Mouse (Mus musculus) embryonic facial prominence, embryonic 10.5 days (tissue): ENCODE measurements around the gene Polr3a. TPM values are rescaled to one million over a fixed set of nuclear protein-coding genes. Genes with fewer than 3 reads are reported as not detected.
"Not testable (repeated sequence)": the region's sequence is repeated elsewhere in the genome, so short reads cannot be mapped to it uniquely, and the experiment has no call there.

Source experiments
- DNase-seq: peaks from one replicate; pipeline ENCODE4 v3.0.0-alpha.2; 2017; ENCODE audit warnings: low spot score
- H3K27ac ChIP-seq: fragments of 300-500 bp; sonication (generic); replicated peaks from 2 replicates; pipeline ENCODE4 v1.5.1; 2016; ENCODE audit warnings: mild to moderate bottlenecking
- H3K27me3 ChIP-seq: fragments of 300-500 bp; sonication (generic); replicated peaks from 2 replicates; pipeline ENCODE4 v1.6.1; 2016; ENCODE audit warnings: low read depth, mild to moderate bottlenecking; ENCODE audit not compliant: poor library complexity, severe bottlenecking
- H3K36me3 ChIP-seq: fragments of 300-500 bp; sonication (generic); replicated peaks from 2 replicates; pipeline ENCODE4 v1.6.1; 2016; ENCODE audit warnings: mild to moderate bottlenecking, moderate library complexity
- H3K4me1 ChIP-seq: fragments of 300-500 bp; sonication (generic); 2 replicates; pipeline ENCODE4 v1.6.1; 2016
- H3K4me3 ChIP-seq: fragments of 300-500 bp; sonication (generic); 2 replicates; pipeline ENCODE4 v1.5.1; 2016; ENCODE audit warnings: mild to moderate bottlenecking, moderate library complexity
- H3K9me3 ChIP-seq: fragments of 300-500 bp; sonication (generic); 2 replicates; pipeline ENCODE4 v1.6.1; 2016; ENCODE audit warnings: mild to moderate bottlenecking
- WGBS: fragments of 180-500 bp; shearing (Covaris S2); methylation state at CpG from one replicate; pipeline ENCODE4 v1.1.7; 2016; 5-methylcytosine and 5-hydroxymethylcytosine counted together
- polyA plus RNA-seq: library from polyadenylated mRNA; unstranded; fragments of >200 nt; fragmentation: Nextera tagmentation; extraction: Ambion mirVana; gene quantifications from 2 replicates; pipeline ENCODE4 v1.2.1, GENCODE M21; 2016

Gene Polr3a
- polyA plus RNA-seq, 1 experiment from 2014 or later, result 20.4 TPM

DNA sequence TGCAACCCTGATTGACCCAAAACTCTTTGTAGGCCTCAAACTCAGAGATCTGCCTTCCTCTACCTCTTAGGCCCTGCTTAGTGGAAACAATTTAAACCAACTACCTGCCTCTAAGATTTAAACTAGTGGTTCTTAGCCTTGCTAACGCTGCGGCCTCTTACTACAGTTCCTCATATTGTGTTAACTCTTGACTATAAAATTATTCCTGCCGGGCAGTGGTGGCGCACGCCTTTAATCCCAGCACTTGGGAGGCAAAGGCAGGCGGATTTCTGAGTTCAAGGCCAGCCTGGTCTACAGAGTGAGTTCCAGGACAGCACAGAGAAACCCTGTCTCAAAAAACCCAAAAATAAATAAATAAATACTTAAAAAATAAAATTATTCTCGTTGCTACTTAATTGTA lies 2.9 kb upstream of the Polr3a start:
- not testable (repeated sequence) for H3K4me3 ChIP-seq, DNase-seq, H3K9me3 ChIP-seq, H3K27me3 ChIP-seq, H3K27ac ChIP-seq
- H3K4me1 ChIP-seq, result peaks cover 46% of the 10 kb centered on the region
- H3K36me3 ChIP-seq, result peaks cover 32% of the 10 kb centered on the region
- WGBS, result 93% methylated on average over 7 of the region's 7 CpGs

DNA sequence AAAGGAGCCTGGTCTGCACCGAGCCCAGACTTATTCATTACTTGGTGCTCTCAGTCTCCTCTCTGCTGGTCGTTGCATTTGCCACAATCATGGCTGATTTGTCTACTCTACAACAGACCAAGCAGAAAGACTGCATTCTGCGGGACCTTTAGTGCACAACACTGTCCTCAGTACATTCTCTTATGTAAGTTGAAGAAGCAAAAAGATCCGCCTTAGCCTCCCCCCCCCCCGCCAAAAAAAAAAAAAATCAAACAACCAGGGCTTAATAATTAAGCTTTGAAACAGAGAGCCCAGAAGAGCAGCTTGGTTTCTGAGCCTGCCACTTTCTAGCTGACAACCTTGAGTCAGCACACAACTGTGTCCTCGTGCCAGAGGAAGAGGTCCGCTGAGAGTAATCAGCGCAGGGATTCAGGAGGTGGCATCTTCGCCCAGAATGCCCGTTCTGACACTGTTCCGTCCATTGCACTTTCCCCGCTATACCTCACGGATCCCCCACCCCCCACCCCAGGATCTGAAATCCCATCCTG lies 554 bp downstream of the Polr3a start:
- H3K36me3 ChIP-seq, result peaks cover 32% of the 10 kb centered on the region
- no peak for DNase-seq
- H3K27me3 ChIP-seq, result no peaks in the 10 kb centered on the region
- WGBS, result 9% methylated on average over 13 of the region's 13 CpGs
- peaks cover 12% of the 10 kb centered on the region for H3K4me1 ChIP-seq
- H3K27ac ChIP-seq, result peak overlapping the region; percentile 86
- H3K9me3 ChIP-seq, result no peaks in the 10 kb centered on the region
- peak overlapping the region; percentile 89 for H3K4me3 ChIP-seq

DNA sequence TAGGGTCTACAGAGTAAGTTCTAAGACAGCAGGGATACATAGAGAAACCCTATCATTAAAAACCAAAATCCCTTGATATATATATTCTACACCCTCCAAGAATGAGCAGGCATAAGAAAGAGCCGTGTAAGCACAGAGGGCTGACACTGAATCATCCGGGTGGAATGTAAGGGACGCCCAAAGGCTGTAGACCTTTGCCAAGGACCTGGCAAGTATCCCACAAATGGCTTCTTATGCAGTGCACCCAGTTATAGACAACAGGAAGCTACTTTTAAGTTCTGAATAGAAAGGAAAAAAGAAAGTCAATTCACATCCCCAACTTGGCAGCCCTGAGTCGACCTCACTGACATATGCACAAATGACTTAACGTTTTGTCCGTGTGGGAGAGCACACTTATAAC lies 18.1 kb downstream of the Polr3a start:
- no peaks in the 10 kb centered on the region for H3K27me3 ChIP-seq
- H3K9me3 ChIP-seq, result no peaks in the 10 kb centered on the region
- no peak overlapping the region for H3K27ac ChIP-seq
- H3K4me1 ChIP-seq, result no peaks in the 10 kb centered on the region
- peaks cover 100% of the 10 kb centered on the region for H3K36me3 ChIP-seq
- WGBS, result 95% methylated on average over 6 of the region's 6 CpGs
- no peak overlapping the region for H3K4me3 ChIP-seq
- no peak for DNase-seq

DNA sequence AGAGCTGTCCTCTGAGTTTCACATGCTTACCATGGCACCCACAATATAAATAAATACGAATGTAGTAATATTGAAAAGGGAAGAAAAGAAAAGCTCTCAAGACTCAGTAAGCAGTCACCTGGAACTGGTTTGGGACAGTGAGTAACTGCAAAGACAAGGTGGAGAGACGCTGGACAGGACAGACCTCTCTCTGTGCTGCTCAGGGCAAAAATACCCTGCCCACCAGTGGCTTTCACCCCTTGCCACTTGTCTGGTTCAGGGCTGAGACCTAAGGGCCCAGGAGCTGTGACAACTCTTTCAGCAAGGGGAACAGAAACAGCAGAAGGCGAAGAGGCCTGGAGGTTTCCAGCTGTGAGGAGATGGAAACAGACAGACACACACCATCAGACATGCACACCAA lies 28.7 kb downstream of the Polr3a start:
- no peak overlapping the region for H3K27ac ChIP-seq
- no peak for DNase-seq
- peaks cover 99% of the 10 kb centered on the region for H3K36me3 ChIP-seq
- H3K4me1 ChIP-seq, result no peaks in the 10 kb centered on the region
- H3K9me3 ChIP-seq, result no peaks in the 10 kb centered on the region
- 89% methylated on average over 3 of the region's 3 CpGs for WGBS
- no peak overlapping the region for H3K4me3 ChIP-seq
- H3K27me3 ChIP-seq, result no peaks in the 10 kb centered on the region

DNA sequence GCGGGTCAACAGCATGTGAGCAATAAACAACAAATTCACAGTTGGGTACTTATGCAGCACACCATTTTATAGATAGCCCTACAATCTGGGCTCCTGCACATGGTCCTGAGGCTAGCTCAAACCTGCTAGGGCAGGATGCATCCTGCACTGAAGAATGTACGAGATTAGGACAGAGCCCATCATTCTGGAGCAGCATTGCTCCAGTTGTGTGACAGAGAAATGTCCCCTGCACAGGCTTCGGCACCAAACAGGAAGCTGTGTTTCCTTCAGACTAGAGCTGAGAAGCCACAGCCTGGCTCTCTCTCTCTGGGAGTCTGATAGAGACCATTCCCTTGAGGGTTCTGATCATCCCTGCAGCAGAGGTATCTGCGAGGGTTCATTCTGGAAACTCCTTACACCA lies 43.3 kb downstream of the Polr3a start:
- WGBS, result 87% methylated on average over 4 of the region's 4 CpGs
- not testable (repeated sequence) for H3K9me3 ChIP-seq, H3K27me3 ChIP-seq, H3K4me3 ChIP-seq, DNase-seq, H3K4me1 ChIP-seq, H3K27ac ChIP-seq
- peaks cover 25% of the 10 kb centered on the region for H3K36me3 ChIP-seq

Other genes with a start within 250 kb of the Polr3a start
- gene Dlg5, start 241.1 kb downstream of the Polr3a start, polyA plus RNA-seq, result 21.1 and 23.5 TPM in 2 replicates
- not detected in 2 replicates for gene E330034G19Rik, start 193.8 kb downstream of the Polr3a start, polyA plus RNA-seq
- 1,131 and 1,182 TPM in 2 replicates for gene Rps24, start 67 bp upstream of the Polr3a start, polyA plus RNA-seq